Mouse (Mus musculus) heart, postnatal 36 days (tissue): ENCODE measurements around the gene Pdzd9. TPM values are rescaled to one million over a fixed set of nuclear protein-coding genes. Genes with fewer than 3 reads are reported as not detected.
"Not testable (repeated sequence)": the region's sequence is repeated elsewhere in the genome, so short reads cannot be mapped to it uniquely, and the experiment has no call there.

Experiments
- DNase-seq, 2 experiments: peaks; one replicate each; pipeline ENCODE4 v3.0.0; 2021 to 2022
- intact Hi-C: fragments of 180-260 bp; cut with DNase I; formaldehyde crosslinking; loops from one replicate; pipeline ENCODE4 v1.15.1; 2025
- total RNA-seq, 2 experiments: library from RNA; stranded (reverse); gene quantifications; 2 replicates each; pipeline ENCODE4 v1.2.3; 2021

Pdzd9 gene
- total RNA-seq, result not detected

- DNase-seq, result peak; percentile 78 to 83
- intact Hi-C loops, result loop anchor here (1.0 to 2.0 kb wide), 3 partner anchors 58 to 153 kb away; no protein-coding TSS in a partner anchor
These were observed at the start of gene Pdzd9 for GRCm38 (mm10) chr7:120670153-120670875. Gene Pdzd9 (minus strand): TSS chr7:120670343.

GRCm38 (mm10) chr7:120717261-120717660 lies 47.1 kb upstream of the Pdzd9 start:
- no peak for DNase-seq
- intact Hi-C loops, result no loop called here

GRCm38 (mm10) chr7:120713951-120714350 lies 43.8 kb upstream of the Pdzd9 start:
- intact Hi-C loops, result not testable (repeated sequence)
- peak; percentile 35 to 42 for DNase-seq

- no peak for DNase-seq
- intact Hi-C loops, result no loop called here
These were observed 43.1 kb upstream of the Pdzd9 start for GRCm38 (mm10) chr7:120713225-120713624.

GRCm38 (mm10) chr7:120712071-120712470 lies 41.9 kb upstream of the Pdzd9 start:
- intact Hi-C loops, result no loop called here
- DNase-seq, result no peak

- no peak for DNase-seq
- intact Hi-C loops, result no loop called here
These were observed 33.7 kb upstream of the Pdzd9 start for GRCm38 (mm10) chr7:120703888-120704287.

- no peak for DNase-seq
- intact Hi-C loops, result no loop called here
These were observed 29.4 kb upstream of the Pdzd9 start for GRCm38 (mm10) chr7:120699586-120699985.

- intact Hi-C loops, result no loop called here
- no peak for DNase-seq
These were observed 26.2 kb upstream of the Pdzd9 start for GRCm38 (mm10) chr7:120696331-120696730.

- intact Hi-C loops, result no loop called here
- no peak for DNase-seq
These were observed 25.5 kb upstream of the Pdzd9 start for GRCm38 (mm10) chr7:120695641-120696040.

GRCm38 (mm10) chr7:120695196-120695595 lies 25.1 kb upstream of the Pdzd9 start:
- intact Hi-C loops, result no loop called here
- DNase-seq, result no peak

- DNase-seq, result no peak
- intact Hi-C loops, result no loop called here
These were observed 23.8 kb upstream of the Pdzd9 start for GRCm38 (mm10) chr7:120693831-120694375.

GRCm38 (mm10) chr7:120690634-120691033 lies 20.5 kb upstream of the Pdzd9 start:
- no peak for DNase-seq
- intact Hi-C loops, result no loop called here

GRCm38 (mm10) chr7:120685227-120685626 lies 15.1 kb upstream of the Pdzd9 start:
- no peak for DNase-seq
- intact Hi-C loops, result no loop called here

GRCm38 (mm10) chr7:120684731-120685161 lies 14.6 kb upstream of the Pdzd9 start:
- DNase-seq, result no peak
- intact Hi-C loops, result no loop called here

GRCm38 (mm10) chr7:120682002-120682401 lies 11.9 kb upstream of the Pdzd9 start:
- intact Hi-C loops, result no loop called here
- DNase-seq, result no peak

- no peak for DNase-seq
- intact Hi-C loops, result loop anchor here (5.0 kb wide), 1 partner anchor 238 kb away; the partner anchor contains the start of gene Polr3e
These were observed 8.9 kb upstream of the Pdzd9 start for GRCm38 (mm10) chr7:120679023-120679422.

- peak; percentile 40 to 59 for DNase-seq
- intact Hi-C loops, result loop anchor here (5.0 kb wide), 1 partner anchor 239 kb away; the partner anchor contains the start of gene Polr3e
These were observed 7.8 kb upstream of the Pdzd9 start for GRCm38 (mm10) chr7:120677764-120678531.

- intact Hi-C loops, result loop anchor here (5.0 kb wide), 1 partner anchor 240 kb away; the partner anchor contains the start of gene Polr3e
- peak; percentile 80 to 82 for DNase-seq
These were observed 7.0 kb upstream of the Pdzd9 start, which contains the start of gene Mosmo for GRCm38 (mm10) chr7:120677001-120677643. Gene Mosmo (plus strand): TSS chr7:120677618.

- no peak for DNase-seq
- intact Hi-C loops, result loop anchor here (2.0 kb wide), 1 partner anchor 58 kb away; no protein-coding TSS in a partner anchor
These were observed 1.1 kb upstream of the Pdzd9 start for GRCm38 (mm10) chr7:120671271-120671670.

GRCm38 (mm10) chr7:120662079-120662478 lies 8.1 kb downstream of the Pdzd9 start:
- no peak for DNase-seq
- intact Hi-C loops, result no loop called here

- DNase-seq, result no peak
- intact Hi-C loops, result no loop called here
These were observed 22.3 kb downstream of the Pdzd9 start for GRCm38 (mm10) chr7:120647849-120648248.
